13 mouse cellular contexts compared by ENCODE assay signal in the genomic region with DNA sequence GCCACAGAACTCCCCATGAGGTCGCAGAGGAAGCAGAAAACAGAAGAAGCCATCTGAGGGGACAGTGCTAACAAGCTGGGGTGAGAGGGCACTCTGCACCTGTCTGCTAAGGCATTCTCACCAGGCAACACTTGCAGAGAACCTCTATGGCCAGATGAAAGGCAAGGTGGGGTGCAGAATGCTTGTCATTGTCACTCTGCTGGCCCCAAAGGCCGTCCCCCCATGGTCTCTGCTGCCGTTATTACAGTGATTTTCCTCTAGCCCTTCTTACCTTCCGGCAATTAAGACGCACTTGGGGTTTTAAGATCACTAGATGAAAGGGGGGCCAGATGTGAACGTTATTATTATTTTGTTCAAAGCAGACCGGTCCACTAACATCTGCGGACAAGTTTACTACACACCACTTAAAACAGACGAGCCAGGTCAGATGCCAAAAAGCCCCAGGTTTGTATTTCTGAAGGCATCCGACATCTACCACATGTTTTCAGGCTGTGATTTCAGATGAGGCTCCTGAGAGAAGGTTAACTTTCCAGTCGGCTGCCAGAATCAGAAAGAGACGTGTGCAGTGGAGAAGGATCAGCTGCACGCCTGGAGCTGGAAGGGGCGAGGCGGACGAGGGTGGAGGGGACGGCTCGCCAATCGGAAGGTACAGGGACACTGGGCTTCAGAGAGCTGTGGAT.
DNase-seq lines count a peak whose midpoint lies in the region; ATAC-seq and TF ChIP-seq lines count a peak whose summit lies in the region.
"Had no signal": no experiment of that assay in that cellular context is flagged by ENCODE, and none has a peak within 500 bp of the region (broad histone marks: within the 10 kb centered on the region; RNA-seq: fewer than 3 reads in every experiment).

No protein-coding gene starts in this region.

- no peaks in the 10 kb centered on the region for H3K27me3 ChIP-seq in limb, embryonic 12.5 days
- H3K27me3 ChIP-seq in neural tube, embryonic 12.5 days (replicated peaks), result no peaks in the 10 kb centered on the region

- H3K9ac ChIP-seq in limb, embryonic 12.5 days (replicated peaks), result no peak overlapping the region
- H3K9ac ChIP-seq in neural tube, embryonic 12.5 days, result no peak overlapping the region
- H3K9ac ChIP-seq: liver, embryonic 14.5 days had no signal

- no peaks in the 10 kb centered on the region; the same call in 1 of the 2 replicates for H3K36me3 ChIP-seq in limb, embryonic 12.5 days
- H3K36me3 ChIP-seq in neural tube, embryonic 12.5 days, result no peaks in the 10 kb centered on the region

- H3K9me3 ChIP-seq in limb, embryonic 12.5 days, result 0 out of 2 replicates have a peak, but pooled peaks cover 4% of the 10 kb centered on the region
- H3K9me3 ChIP-seq in neural tube, embryonic 12.5 days, result no peaks in the 10 kb centered on the region

- ATAC-seq in limb, embryonic 12.5 days (ENCODE audit: insufficient number of reproducible peaks, insufficient read depth, low FRiP score, low TSS enrichment, low read depth), result peak; percentile 48; the same call in 1 of the 2 replicates
- ATAC-seq in neural tube, embryonic 12.5 days (ENCODE audit: low FRiP score, low read depth), result no peak

- TF ChIP-seq CTCF in layer of hippocampus, adult 2 months (conservative IDR thresholded peaks at IDR 0.05), result no peak

- peak overlapping the region; percentile 61 for H3K27ac ChIP-seq in layer of hippocampus, adult 2 months
- peak overlapping the region; percentile 64 for H3K27ac ChIP-seq in limb, embryonic 12.5 days
- no peak overlapping the region for H3K27ac ChIP-seq in neural tube, embryonic 12.5 days
- H3K27ac ChIP-seq: liver, embryonic 14.5 days had no signal

- DNase-seq in layer of hippocampus, adult 2 months (ENCODE audit: low spot score in 2 of 2), result no peak
- no peak for DNase-seq in layer of hippocampus, postnatal 25 days (ENCODE audit: extremely low spot score in 1 of 2, low spot score in 1 of 2)
- DNase-seq in forelimb bud, embryonic 11.5 days (ENCODE audit: low read depth, low spot score), result peak; percentile 77
- no peak for DNase-seq in right cerebral cortex, adult 18-20 months
- DNase-seq in lung, postnatal 25 days (ENCODE audit: low spot score), result no peak
- DNase-seq in layer of hippocampus, adult 9-10 months (ENCODE audit: low spot score), result no peak
- DNase-seq: adrenal gland, adult 2 months; heart, adult 11 months; heart, postnatal 14 days; kidney, adult 9 months had no signal

- 10% methylated on average over 19 of the region's 19 CpGs for WGBS in limb, embryonic 12.5 days
- WGBS in neural tube, embryonic 12.5 days, result 34% methylated on average over 19 of the region's 19 CpGs

- peaks cover 59% of the 10 kb centered on the region for H3K4me1 ChIP-seq in limb, embryonic 12.5 days (replicated peaks)
- H3K4me1 ChIP-seq in neural tube, embryonic 12.5 days, result peaks cover 23% of the 10 kb centered on the region

- peak overlapping the region; percentile 26 for H3K4me2 ChIP-seq in limb, embryonic 12.5 days
- peak overlapping the region; percentile 30 for H3K4me2 ChIP-seq in neural tube, embryonic 12.5 days (replicated peaks)

- no peak overlapping the region for H3K4me3 ChIP-seq in layer of hippocampus, adult 2 months
- no peak overlapping the region for H3K4me3 ChIP-seq in limb, embryonic 12.5 days (replicated peaks)
- H3K4me3 ChIP-seq in neural tube, embryonic 12.5 days, result no peak overlapping the region
